Mouse (Mus musculus) testis, adult 2 months (tissue): Measurements from ENCODE around the gene 1700023F06Rik. TPM values are rescaled to one million over a fixed set of nuclear protein-coding genes. Genes with fewer than 3 reads are reported as not detected.
A peak's percentile ranks its signal among the peaks of the same experiment; 100 is the strongest.

ENCODE experiments used
- H3K27ac ChIP-seq: fragments of 200-500 bp; 2 replicates; pipeline ENCODE4 v1.5.1; 2012; ENCODE audit warnings: low read depth, low read length; ENCODE audit not compliant: control insufficient read depth, insufficient read depth
- H3K27me3 ChIP-seq: fragments of 200-500 bp; 2 replicates; pipeline ENCODE4 v1.6.1; 2012; ENCODE audit warnings: mild to moderate bottlenecking, low read length, moderate library complexity; ENCODE audit not compliant: control insufficient read depth, insufficient read depth
- H3K36me3 ChIP-seq: fragments of 200-500 bp; 2 replicates; pipeline ENCODE4 v1.6.1; 2012; ENCODE audit warnings: mild to moderate bottlenecking, low read length; ENCODE audit not compliant: control insufficient read depth, insufficient read depth
- H3K4me1 ChIP-seq: fragments of 200-500 bp; 2 replicates; pipeline ENCODE4 v1.6.1; 2012; ENCODE audit warnings: low read length; ENCODE audit not compliant: control insufficient read depth, insufficient read depth
- H3K4me3 ChIP-seq: fragments of 200-500 bp; 2 replicates; pipeline ENCODE4 v1.5.1; 2012; ENCODE audit warnings: low read depth, mild to moderate bottlenecking, low read length, moderate library complexity, mixed read lengths; ENCODE audit not compliant: control insufficient read depth
- CTCF ChIP-seq: fragments of 200-500 bp; IDR thresholded peaks from 2 replicates; pipeline ENCODE4 v1.5.1; 2012; ENCODE audit warnings: low read depth, mild to moderate bottlenecking, inconsistent platforms, low read length, moderate library complexity; ENCODE audit not compliant: control insufficient read depth, insufficient read depth, insufficient replicate concordance
- POLR2A ChIP-seq: fragments of 200-500 bp; IDR thresholded peaks from 2 replicates; pipeline ENCODE4 v1.6.1; 2012; ENCODE audit warnings: low read depth, mild to moderate bottlenecking, inconsistent platforms, low read length, moderate library complexity; ENCODE audit not compliant: control insufficient read depth
- polyA plus RNA-seq: library from polyadenylated mRNA; depleted of rRNA; stranded (reverse); fragments of >200 nt; gene quantifications from 2 replicates; pipeline ENCODE4 v1.2.3, GENCODE M21; 2012

The 1700023F06Rik gene
- polyA plus RNA-seq, 1 experiment: 451 TPM

DNA sequence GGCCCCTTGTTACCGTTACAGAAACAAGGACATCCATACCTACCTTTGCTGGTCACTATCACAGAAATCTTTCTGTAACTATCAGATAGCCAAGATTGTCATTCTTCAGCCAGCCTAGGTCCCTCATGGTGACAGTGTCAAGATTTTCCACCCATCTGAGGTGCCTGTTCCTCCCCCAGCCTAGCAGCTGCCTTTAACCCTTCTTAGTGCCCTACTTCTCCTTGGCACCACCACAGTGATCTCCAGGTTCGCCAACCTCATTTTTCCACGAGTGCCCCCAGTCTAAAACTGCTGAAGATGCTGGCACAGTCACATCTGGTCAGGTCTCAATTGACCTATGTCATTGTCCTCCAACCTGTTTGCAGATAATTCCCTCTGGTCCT is 38.3 kb downstream of the 1700023F06Rik start:
- Histone ChIP-seq H3K4me1 (peaks cover 5% of the 10 kb centered on the region; the same call in 1 of the 2 replicates), H3K36me3 (no peaks in the 10 kb centered on the region), H3K4me3 (no peak overlapping the region), H3K27me3 (no peaks in the 10 kb centered on the region), H3K27ac (no peak overlapping the region)
- TF ChIP-seq POLR2A: no peak
- TF ChIP-seq CTCF: no peak

DNA sequence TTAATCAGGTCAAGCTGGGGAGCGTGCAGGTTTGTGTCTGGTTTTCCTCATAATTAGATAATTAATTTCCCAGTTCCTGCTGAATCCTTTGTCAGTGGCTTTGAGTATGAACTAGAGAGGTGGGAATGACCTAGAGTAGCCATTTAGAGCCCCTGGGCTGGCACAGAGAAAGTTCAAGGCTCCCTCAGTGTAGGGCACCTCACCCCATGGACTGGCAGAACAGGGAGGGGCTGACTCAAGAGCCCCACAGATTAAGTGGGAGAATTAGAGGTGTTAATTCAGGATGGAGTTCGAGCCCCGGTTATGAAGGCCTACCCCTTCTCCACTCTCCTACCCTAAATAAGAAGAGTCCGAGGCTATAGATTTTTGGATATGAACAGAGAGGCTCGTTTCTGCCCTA is 38.7 kb downstream of the 1700023F06Rik start:
- H3K36me3 ChIP-seq: no peaks in the 10 kb centered on the region
- H3K27me3 ChIP-seq: no peaks in the 10 kb centered on the region
- H3K27ac ChIP-seq: no peak overlapping the region
- TF ChIP-seq CTCF (no peak), POLR2A (no peak)
- H3K4me3 ChIP-seq: no peak overlapping the region
- peaks cover 5% of the 10 kb centered on the region; the same call in 1 of the 2 replicates for H3K4me1 ChIP-seq

DNA sequence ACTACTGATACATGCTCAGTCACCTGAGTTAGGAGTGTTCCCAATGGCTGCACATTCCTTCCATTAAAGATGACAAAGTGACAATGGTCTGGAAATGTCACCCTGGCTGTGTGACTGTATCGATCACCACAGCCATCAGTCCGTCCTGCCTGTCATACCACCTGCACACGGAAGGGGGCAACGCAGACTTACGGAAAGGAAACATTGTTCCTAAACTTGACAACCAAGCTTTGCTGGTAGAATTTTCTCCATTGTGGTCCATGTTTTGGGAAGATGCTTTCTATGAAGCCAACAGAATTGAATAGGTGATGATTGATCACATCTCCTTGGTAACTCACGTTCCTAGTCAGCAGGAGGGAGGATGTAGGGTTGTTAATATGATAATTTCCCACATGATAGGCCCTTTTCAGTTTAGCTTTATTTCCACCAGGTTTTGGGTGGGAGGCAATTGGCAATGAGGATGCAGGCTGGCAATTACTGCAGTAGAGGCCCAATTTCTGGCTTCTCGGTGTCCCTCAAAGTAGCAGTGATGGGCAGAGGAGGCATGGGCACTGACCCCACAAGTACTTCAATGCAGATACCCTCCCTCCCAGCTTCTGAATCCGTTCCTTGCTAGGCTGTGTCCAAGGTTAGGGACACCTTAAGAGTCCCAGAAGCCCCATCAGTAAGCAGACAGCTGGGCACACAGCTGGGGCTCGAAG is 39.5 kb downstream of the 1700023F06Rik start:
- H3K4me3 ChIP-seq: no peak overlapping the region

DNA sequence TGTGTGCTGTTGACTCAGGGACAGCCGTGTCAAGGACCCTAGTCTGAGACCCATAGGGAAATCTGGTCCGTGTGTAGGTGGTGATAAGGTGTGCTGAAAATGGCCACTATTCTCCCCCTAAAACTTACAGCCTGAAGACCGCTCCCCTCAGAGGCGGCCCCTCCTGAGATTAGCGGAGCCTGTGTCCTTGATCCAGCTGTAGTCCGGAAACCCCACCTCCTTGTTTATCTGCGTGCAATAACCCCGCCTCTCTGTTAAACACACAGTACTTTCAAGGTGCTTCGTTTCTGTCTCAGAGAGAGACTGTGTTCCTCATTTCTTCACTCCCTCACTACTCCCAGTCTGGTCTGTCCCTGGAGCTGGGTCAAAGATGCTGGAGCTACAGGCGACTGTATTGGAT is 44.0 kb downstream of the 1700023F06Rik start:
- Histone ChIP-seq H3K4me3 (peak overlapping the region; percentile 15; the same call in 1 of the 2 replicates), H3K27ac (no peak overlapping the region), H3K36me3 (no peaks in the 10 kb centered on the region), H3K4me1 (peaks cover 6% of the 10 kb centered on the region), H3K27me3 (no peaks in the 10 kb centered on the region)
- TF ChIP-seq POLR2A (no peak), CTCF (no peak)

More for the DNA sequence above, 39.5 kb downstream of the 1700023F06Rik start:
- no peak overlapping the region for H3K27ac ChIP-seq
- H3K36me3 ChIP-seq: no peaks in the 10 kb centered on the region
- H3K4me1 ChIP-seq: peaks cover 7% of the 10 kb centered on the region; the same call in 1 of the 2 replicates
- TF ChIP-seq CTCF (peak; percentile 87; the same call in 1 of the 2 replicates), POLR2A (no peak)
- H3K27me3 ChIP-seq: no peaks in the 10 kb centered on the region

DNA sequence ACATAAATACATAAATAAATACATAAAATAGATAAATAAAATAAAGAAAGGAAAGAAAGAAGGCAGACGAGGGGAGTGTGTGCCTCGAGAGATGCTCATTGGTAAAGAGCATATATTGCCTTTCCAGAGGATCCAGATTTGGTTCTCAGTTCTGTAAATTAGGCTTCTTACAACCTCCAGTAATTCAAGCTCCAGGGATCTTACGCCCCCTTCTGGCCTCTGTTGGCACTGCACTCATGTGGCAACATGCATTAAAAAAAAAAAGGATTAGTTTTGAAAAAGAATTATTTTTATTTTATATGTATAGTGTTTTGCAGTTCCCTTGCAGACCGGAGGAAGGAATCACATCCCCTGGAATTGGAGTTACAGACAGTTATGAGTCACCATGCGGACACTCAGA is 46.2 kb downstream of the 1700023F06Rik start:
- Histone ChIP-seq H3K27ac (no peak overlapping the region), H3K4me1 (peaks cover 11% of the 10 kb centered on the region), H3K4me3 (no peak overlapping the region), H3K36me3 (no peaks in the 10 kb centered on the region), H3K27me3 (no peaks in the 10 kb centered on the region)
- TF ChIP-seq CTCF: peak; percentile 16; the same call in 1 of the 2 replicates
- no peak for TF ChIP-seq POLR2A

DNA sequence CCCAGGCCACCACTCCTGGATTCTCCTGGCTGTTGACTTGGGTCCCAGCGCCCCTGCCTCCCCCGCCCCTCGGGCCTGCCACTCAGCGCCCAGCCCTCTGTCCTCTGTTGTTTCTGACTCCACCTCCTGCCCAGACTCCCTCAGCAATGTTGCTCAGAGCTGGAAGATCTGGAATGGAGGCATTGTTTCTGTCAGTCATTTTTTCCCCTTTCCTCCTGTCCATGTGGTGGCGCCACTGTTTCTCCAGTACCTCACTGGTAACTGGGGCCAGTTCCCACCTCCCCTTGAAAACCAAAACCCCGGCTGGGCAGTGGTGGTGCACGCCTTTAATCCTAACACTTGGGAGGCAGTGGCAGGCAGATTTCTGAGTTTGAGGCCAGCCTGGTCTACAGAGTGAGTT is 46.9 kb downstream of the 1700023F06Rik start:
- Histone ChIP-seq H3K36me3 (no peaks in the 10 kb centered on the region), H3K4me3 (no peak overlapping the region), H3K4me1 (peaks cover 11% of the 10 kb centered on the region), H3K27ac (no peak overlapping the region), H3K27me3 (no peaks in the 10 kb centered on the region)
- TF ChIP-seq CTCF: no peak
- TF ChIP-seq POLR2A: no peak

DNA sequence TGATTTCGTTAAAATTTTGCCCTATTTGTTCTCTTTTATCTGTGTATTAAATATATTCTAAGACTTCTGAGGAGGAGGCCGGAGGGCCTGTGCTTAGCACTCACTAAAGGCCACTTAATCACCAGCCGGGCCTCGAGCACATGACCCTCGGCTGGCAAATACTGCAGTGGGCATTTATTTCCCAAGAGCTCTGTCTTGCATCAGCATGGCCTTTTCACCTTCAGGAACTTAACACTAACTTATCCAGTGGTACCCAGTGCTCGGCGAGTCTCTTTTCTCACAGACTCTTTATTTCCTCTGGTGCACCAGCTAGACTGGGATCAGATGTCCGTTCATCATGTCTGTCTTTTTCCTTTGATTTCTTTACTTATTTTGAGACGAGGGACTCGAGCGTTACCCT is 47.6 kb downstream of the 1700023F06Rik start:
- TF ChIP-seq CTCF: no peak
- no peak for TF ChIP-seq POLR2A
- Histone ChIP-seq H3K4me1 (peaks cover 11% of the 10 kb centered on the region), H3K4me3 (no peak overlapping the region), H3K36me3 (no peaks in the 10 kb centered on the region), H3K27me3 (no peaks in the 10 kb centered on the region), H3K27ac (no peak overlapping the region)
